Mouse (Mus musculus) liver (tissue): Measurements from ENCODE around the gene Tmem59.

Experiments
- DNase-seq: peaks from one replicate; pipeline ENCODE4 v3.0.0-alpha.2; 2020; ENCODE audit warnings: mixed read lengths

Gene Tmem59

DNA sequence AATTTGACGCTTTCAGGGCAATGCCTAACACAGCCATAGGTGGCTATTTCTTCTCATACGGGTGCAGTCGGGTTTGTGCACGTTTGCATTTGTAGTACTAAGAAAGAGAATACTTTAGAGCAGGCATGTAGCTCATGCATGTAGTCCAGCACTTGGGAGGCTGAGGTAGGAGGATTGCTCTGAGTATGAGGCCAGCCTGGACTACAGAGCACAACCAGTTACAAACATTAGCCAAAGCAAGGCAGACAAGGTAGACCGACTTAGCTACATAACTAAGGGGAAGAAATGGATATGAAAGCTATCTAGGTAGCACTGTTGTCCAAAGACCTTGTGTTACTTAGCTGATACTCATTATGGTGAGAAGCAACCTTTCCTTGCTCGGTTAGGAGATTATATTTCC is 3.7 kb downstream of the Tmem59 start:
- DNase-seq: no peak

- DNase-seq: peak; percentile 15
These were observed 4.6 kb downstream of the Tmem59 start for GRCm38 (mm10) chr4:107182796-107183195.

DNA sequence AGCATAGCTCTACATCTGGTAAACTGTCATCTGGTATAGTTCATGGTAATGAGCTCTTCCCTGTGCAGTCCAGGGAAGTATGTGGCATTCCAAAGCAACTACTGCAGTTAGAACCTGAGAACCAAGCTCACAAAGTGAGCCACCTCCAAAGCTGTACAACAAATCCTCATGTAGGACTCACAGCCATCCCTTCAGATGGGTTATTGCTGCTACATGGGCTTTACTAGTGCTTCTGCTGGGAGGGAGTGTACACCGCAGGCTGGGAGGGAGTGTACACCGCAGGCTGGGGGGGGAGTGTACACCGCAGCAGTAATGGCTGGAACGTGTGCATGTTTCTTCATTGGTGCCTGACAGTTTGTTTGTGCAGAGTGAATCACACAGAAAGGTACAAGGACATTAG is 5.0 kb downstream of the Tmem59 start:
- peak; percentile 33 for DNase-seq

DNA sequence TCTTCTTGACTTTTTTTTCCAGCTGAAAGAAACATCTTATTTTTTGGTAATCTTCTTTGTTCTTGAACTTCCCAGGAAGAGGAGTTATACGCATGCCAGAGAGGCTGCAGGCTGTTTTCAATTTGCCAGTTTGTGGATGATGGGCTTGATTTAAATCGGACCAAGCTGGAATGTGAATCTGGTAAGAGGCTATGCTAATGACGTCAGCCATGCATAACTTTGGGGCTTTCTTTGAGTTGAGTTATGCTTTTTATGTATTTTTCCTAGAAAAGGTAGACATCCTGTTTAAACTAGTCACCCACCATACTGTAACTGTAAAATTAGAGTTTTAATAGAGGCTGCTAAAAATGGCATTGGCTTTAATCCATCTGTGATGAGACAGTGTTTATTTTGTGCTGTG is 7.5 kb downstream of the Tmem59 start:
- no peak for DNase-seq

DNA sequence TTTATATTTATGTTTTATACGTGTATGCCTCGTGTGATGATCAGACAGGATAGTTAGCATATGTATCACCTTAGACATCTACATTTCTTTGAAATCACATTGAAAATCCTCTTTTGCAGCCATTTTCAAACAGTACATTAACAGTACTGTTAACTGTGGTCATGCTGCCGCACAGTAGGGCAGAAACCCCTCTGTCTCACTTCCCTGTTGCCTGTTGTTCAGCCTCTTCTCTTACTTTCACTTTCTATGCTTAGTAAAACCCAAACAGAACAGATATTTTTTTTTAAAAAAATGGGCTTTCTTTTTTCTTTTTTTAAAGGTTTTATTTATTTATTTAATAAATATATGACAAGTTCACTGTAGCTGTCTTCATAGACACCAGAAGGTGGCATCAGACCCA is 15.6 kb downstream of the Tmem59 start:
- no peak for DNase-seq

DNA sequence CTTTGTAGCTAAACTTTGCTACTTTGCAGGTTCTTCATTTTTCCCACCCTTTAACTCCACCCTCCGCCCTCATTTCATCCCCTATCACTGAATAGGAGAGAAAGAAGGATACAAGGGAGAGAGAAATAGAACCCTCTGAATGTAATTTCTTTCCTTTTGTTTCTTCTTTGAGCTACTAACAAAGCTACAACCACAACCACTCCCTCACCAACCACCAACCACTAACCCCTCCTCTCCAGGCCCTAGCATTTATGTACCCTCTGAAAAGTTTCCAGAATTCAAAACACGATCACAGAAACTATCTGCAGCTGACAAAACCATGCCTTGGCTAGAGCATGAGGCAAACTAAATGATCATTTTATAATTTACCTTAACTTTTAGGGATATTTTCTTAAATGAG is 18.3 kb downstream of the Tmem59 start:
- no peak for DNase-seq

DNA sequence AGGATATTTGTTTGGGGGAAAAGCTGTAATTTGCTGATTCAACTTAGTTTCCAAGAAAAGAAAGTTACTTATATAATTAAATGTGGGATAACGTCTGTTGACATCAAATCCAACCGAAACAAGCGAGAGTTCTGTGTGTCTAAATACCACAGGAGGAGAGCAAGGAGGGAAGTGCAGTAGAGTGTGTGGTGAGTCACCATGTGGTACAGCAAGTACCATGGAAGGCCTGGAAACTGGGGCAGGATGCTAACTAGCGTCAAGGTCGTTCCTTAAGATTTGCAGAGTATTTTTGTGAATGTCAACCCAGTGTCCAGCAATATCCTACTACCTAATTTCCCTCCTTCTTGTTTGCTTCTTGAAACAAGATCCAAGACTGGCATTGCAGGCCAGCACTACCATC is 19.9 kb downstream of the Tmem59 start:
- DNase-seq: no peak

- no peak for DNase-seq
These were observed 23.6 kb downstream of the Tmem59 start for GRCm38 (mm10) chr4:107201779-107202178.

DNA sequence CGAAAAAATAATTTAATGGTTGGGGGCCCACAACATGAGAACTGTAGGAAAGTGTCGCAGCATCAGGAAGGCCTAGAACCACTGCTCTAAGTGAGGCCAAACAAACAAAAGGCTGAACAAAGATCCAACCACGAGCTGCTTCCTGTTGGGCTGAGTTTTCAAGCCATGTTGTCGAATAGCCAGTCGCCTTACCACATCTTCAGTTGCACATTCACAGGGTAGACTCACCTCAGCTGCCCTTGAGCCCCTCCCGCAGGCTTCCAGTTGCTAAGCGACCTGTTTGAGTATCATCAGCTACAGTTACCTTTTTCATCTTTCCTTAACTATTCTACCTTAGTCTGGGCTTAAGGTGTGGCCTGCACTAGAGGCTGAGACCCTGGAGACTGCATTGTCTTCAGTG is 24.8 kb downstream of the Tmem59 start:
- no peak for DNase-seq

DNA sequence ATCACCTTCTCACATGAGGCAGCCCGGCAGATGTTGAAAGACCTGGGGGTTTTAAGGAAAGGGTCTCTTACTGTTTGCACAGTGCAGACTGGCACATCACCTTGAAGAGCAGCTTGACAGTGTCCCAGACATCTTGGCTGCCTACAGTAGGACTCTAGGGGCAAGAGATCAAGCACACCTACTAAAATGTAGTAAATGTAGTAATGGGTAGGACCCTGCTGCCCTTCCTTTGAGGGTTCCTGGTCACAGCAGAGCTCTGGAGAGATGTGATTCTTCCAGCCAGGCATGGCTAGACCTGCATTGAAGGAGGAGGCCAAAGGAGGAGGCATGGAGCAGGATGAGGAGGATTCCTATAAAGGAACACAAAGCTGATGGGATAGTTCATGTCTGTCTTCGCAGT is 28.8 kb downstream of the Tmem59 start:
- DNase-seq: no peak

DNA sequence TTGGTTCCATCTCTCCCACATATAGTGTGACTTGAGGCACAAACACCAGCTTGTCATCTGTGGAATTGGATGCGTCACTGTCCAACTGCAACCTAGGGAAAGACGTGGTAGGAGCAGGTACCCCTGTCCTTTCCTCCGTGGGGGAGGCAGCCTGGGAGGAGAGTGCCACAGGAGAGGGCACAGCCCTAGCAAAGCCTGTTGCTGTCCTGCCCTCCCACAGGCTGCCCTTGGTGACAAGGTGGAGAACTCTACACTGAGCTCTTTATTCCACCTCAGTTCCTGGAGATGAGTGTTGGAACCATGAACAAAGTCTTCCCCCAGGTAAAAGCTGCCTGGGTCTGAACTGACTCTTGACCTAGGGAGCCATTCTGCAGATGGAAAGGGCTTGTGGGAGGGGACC is 30.7 kb downstream of the Tmem59 start, which contains the start of gene Ldlrad1:
Gene Ldlrad1 (plus strand): TSS at position 301 of the 400 bp plus-strand sequence.
- no peak for DNase-seq

GRCm38 (mm10) chr4:107210483-107211097 is 32.4 kb downstream of the Tmem59 start:
- no peak for DNase-seq

- no peak for DNase-seq
These were observed 33.3 kb downstream of the Tmem59 start for GRCm38 (mm10) chr4:107211465-107211864.

DNA sequence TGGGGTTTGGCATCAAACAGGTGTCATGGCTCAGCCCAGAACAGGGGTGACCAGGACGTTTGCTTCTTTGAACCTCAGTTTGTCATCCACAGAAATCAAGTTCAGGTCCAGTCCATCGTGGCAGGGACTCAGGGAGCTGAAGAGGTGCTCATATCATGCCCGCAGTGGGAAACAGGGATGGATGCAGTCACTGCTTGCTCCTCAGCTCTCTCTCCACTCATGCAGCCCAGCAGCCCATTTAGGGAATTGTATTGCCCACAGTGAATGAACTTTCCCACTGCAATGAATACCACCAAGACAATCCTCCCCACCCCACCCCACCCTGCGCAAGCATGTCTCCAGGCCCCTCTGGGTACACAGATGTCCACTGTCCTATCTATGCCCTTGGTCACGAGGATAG is 33.7 kb downstream of the Tmem59 start:
- DNase-seq: no peak

DNA sequence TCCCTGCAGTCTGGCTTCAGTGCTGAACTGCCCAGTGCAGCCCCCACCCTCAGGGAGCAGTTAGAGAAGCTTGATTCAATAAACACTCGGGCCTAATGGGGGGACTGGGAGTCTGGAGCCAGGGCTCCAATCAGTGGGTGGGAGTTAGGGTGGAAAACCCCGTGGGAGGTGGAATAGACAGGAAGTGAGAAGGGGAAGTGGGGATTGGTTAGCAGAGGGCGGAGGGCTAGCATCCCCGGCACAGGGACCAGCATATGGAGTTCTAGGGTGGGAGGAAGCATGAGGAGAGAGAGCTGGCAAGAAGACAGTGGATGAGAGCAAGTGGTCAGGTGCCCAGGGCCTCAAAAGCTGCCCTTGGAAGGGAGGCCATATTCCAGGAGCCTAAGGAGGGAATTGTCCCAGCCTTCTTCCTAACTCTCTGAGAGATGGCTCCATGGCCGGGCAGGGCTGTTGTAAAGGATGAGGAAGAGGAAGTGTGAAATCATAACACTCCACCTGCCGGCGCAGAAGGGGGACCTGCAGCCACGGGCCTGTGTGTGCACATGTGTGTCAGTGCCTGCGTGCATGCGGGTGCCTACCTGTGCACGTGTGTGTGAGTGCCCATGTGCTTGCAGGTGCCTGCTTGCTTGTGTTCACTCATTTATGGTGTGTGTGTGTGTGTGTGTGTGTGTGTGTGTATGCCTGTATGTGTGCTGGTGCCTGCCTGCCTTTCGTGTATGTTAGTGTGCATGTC is 35.2 kb downstream of the Tmem59 start:
- no peak for DNase-seq

DNA sequence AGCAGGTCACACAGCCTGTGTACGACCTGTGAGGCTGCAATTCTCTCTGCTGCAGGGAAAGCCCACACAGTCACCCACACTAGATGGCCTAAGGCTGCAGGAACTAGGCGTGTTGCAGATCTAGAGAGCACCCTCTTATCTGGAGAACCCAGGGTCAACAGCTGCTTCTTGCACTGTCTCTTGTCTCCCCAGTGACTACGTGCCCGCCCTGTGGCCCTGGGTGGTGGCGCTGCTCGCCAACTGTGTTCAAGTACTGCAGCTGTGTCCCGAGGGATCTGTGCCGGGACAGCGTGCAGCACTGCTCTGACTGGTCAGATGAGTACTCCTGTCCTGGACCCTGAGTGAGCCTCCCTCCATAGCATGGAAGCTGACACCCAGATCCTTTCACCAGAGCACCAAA is 39.4 kb downstream of the Tmem59 start:
- peak; percentile 93 for DNase-seq

GRCm38 (mm10) chr4:107221524-107221923 is 43.3 kb downstream of the Tmem59 start:
- DNase-seq: no peak

GRCm38 (mm10) chr4:107223225-107224204 is 45.3 kb downstream of the Tmem59 start:
- peak; percentile 51 for DNase-seq

DNA sequence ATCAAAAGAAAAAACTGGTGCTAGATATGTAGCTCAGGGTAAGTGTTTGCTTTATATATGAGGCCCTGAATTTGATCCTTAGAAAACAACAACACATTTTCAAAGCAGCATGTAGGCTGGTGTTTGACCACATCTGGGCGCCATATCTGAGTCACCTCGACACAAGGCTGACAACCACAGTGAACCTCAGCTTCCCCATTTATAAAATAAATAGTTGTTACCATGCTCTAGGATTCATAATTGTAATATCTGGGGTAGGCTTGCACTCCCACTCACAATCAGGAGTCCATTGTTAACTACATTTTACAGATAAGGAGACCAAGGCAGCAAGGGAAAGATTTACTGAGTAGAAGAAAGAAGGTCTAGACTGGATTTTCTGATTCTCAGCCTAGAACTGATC is 48.1 kb downstream of the Tmem59 start:
- no peak for DNase-seq

- DNase-seq: no peak
These were observed 54.0 kb downstream of the Tmem59 start for GRCm38 (mm10) chr4:107232219-107232618.

- no peak for DNase-seq
These were observed 60.1 kb downstream of the Tmem59 start for GRCm38 (mm10) chr4:107238253-107238652.

DNA sequence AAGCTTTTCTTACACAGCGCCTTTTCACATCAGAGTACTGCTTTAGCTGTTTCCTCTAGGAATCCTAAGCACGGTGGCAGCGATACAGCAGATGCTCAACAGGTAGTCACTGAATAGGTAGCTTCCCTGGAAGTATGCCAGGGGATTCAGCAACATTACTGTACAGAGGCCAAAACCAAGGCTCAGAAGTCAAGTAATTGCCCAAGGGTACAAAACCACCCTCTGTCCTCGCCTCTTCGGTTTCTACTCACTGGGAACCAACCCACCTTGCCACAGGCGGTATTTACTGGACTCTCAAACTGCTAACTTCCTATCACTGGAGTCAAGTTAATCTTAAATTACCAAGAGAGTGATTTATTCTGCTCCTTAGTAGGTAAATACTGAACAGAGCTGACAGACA is 62.0 kb downstream of the Tmem59 start:
- DNase-seq: no peak
